Mouse (Mus musculus) left cerebral cortex, adult 18-20 months (tissue): Measurements from ENCODE around the gene Il20ra. TPM values are rescaled to one million over a fixed set of nuclear protein-coding genes. Genes with fewer than 3 reads are reported as not detected.
A peak's percentile ranks its signal among the peaks of the same experiment; 100 is the strongest.
"Not testable (repeated sequence)": the region's sequence is repeated elsewhere in the genome, so short reads cannot be mapped to it uniquely, and the experiment has no call there.

Source experiments
- DNase-seq, 2 experiments: peaks; one replicate each; pipeline ENCODE4 v3.0.0; 2021 to 2022; ENCODE audit warnings: low spot score in 2 of 2, mixed read lengths in 1 of 2
- long read RNA-seq, 2 experiments: library from polyadenylated mRNA; stranded (forward); transcript quantifications; one replicate each; pipeline ENCODE4 v2.0.0; 2021
- total RNA-seq, 2 experiments: library from RNA; stranded (reverse); gene quantifications; 2 replicates each; pipeline ENCODE4 v1.2.3; 2021

Gene Il20ra
- under 1 TPM; 0.33 to 0.35 TPM for total RNA-seq
- long read RNA-seq, experiment 1: 0 reads
- long read RNA-seq, experiment 2: 0 reads

DNA sequence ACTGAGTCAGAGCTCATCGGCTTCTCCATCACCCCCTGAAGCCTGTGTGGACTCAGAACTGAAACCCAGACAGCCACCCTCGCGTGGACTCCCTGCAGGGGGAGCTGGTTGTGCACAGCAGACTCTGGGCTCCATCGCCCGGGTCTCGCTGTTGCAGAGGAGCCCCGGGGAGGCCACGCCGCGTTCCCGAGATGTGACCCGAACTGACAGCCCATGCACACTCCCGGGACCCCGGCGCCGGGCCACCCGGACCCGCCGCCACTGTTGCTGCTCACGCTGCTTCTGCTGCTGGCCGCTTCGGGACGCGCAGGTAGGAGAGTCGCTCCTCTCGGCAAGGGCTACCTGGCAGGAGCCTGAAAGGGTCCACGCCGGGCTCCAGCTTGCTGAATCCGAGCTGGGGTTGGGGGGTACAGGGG lies at the start of gene Il20ra:
Gene Il20ra, plus strand, starts transcription at position 150 of the 416 bp plus-strand sequence.
- peak; percentile 56 to 69 for DNase-seq

DNA sequence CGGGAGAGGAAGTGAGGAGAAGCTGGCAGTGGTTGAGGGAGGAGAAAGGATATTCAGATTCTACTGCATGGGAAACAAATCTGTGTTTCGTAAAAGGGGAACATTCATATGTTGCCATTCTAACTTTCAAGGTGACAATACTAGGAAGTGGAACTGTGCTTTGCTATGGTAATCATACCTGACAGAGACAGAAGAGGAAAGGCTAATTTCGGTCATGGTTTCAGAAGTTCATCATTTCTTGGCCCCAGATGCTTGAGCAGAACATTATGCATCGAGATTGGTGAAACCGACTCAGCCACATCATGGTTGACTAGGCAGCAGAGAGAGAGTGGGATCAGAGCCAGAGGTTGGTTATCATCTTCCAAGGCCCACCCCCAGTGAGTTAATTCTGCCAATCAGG lies 43.4 kb upstream of the Il20ra start:
- no peak for DNase-seq

DNA sequence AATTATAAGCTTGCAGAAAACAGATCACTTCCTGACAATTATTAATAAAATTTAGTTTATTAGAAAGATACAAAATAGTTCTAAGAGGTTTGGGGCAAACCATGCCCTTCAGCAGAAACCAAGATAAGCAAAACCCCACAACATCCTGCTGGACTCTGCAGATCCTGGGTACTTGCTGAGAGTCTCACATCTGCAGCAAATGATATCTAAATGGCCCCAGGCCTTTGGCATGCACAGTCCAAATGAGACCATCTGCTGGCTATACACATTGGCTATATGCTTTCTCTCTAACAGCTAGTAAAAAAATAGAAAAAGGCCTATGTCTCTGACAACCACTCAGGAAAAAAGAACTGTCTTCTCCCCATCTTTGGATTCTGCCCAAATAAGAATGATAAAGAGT lies 40.4 kb upstream of the Il20ra start:
- DNase-seq: no peak

GRCm38 (mm10) chr10:19673146-19673545 lies 39.2 kb upstream of the Il20ra start:
- no peak for DNase-seq

GRCm38 (mm10) chr10:19687686-19688085 lies 24.7 kb upstream of the Il20ra start:
- no peak for DNase-seq

GRCm38 (mm10) chr10:19691287-19691686 lies 21.1 kb upstream of the Il20ra start:
- no peak for DNase-seq

DNA sequence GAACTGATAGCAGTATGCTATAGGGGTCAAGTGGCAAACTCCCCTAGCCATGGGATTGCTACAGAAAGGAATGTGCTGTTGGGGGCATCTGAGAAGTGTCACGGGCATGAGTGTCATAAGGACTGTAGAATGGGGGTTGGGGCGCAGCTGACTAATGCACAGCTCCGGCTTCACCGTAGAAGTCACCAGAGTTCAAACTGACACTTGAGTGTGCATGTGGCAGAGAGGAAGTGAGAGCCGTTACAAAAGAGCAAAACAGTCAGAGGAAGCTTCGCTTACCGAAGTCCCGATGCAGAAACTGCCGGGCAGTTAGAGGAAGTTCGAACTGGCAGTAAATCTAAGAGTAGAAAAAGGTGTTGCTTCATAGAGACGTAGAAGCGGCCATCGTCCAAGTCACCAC lies 20.6 kb upstream of the Il20ra start:
- no peak for DNase-seq

GRCm38 (mm10) chr10:19692332-19692731 lies 20.0 kb upstream of the Il20ra start:
- DNase-seq: no peak

DNA sequence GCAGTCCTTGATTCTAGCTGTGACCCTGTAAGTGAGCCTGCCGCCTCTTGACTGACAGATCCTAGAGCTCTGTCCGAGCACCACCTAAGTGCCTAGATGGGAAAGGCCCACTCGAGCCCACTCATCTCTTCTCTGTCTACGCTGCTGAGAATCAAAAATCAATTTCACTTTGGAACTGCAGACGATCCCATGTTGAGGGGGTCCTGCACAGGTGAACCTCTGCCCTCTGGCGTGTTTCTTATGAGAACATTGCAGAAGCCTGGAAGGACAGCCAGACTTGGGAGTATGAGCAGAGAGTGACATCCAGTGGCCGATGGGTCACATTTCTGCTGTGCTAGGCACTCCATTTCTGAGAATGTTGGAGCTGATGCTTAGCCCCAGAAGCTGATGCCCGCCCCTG lies 19.4 kb upstream of the Il20ra start:
- peak in 1 of 2 experiments; percentile 7 for DNase-seq

GRCm38 (mm10) chr10:19693629-19694028 lies 18.7 kb upstream of the Il20ra start:
- DNase-seq: no peak

GRCm38 (mm10) chr10:19699331-19699730 lies 13.0 kb upstream of the Il20ra start:
- no peak for DNase-seq

GRCm38 (mm10) chr10:19704445-19704844 lies 7.9 kb upstream of the Il20ra start:
- no peak for DNase-seq

- DNase-seq: no peak
These were observed 4.6 kb upstream of the Il20ra start for GRCm38 (mm10) chr10:19707768-19708167.

GRCm38 (mm10) chr10:19708277-19709070 lies 3.9 kb upstream of the Il20ra start:
- DNase-seq: peak in 1 of 2 experiments; percentile 23

DNA sequence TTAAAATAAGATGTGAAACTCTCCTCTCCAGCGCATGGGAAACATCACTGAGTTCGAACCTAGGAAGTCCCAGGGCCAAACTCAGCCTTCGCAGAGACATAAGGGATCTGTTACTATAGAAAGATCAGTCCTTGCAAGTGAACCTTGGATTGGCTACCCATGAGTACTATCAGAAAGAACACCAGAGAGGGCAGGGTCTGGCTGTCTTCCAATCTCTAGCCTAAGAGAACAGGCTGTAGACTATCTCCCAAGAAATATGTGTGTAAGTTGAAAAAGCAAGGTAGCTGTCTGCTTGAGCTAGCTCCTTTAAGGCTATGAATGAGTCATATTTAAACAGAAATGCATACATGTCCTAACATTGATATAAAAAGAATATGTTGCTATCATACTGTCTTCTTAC lies 1.4 kb upstream of the Il20ra start:
- DNase-seq: no peak

GRCm38 (mm10) chr10:19711551-19712171 lies 709 bp upstream of the Il20ra start:
- peak in 1 of 2 experiments; percentile 25 for DNase-seq

GRCm38 (mm10) chr10:19718627-19719026 lies 6.3 kb downstream of the Il20ra start:
- DNase-seq: no peak

GRCm38 (mm10) chr10:19722320-19722719 lies 9.9 kb downstream of the Il20ra start:
- no peak for DNase-seq

GRCm38 (mm10) chr10:19724158-19724832 lies 11.9 kb downstream of the Il20ra start:
- no peak for DNase-seq

- not testable (repeated sequence) for DNase-seq
These were observed 26.1 kb downstream of the Il20ra start for GRCm38 (mm10) chr10:19738442-19738841.

DNA sequence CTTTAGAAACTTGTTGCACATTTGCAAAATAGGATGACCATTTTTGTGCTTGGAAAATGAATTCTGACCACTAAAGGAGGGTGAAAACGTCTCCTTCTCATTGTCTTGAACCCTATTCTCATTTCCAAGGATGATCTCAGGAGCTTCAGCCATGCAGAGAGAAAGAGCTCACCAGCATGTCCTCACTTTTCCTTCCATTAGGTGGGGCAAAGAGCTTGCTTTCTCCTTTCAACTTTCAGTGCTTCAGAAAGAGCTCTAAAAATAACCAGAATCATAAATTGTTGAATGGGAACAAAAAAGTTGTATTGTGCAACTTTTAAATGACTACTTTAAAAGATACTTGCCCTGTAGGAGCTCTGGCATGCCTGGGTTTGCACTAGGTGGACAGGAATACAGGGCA lies 33.3 kb downstream of the Il20ra start:
- DNase-seq: no peak

- no peak for DNase-seq
These were observed 33.8 kb downstream of the Il20ra start for GRCm38 (mm10) chr10:19746156-19746555.
